Mouse (Mus musculus) embryonic facial prominence, embryonic 10.5 days (tissue): ENCODE results near the gene Styk1. TPM values are rescaled to one million over a fixed set of nuclear protein-coding genes. Genes with fewer than 3 reads are reported as not detected.

ENCODE experiments used
- DNase-seq: peaks from one replicate; pipeline ENCODE4 v3.0.0-alpha.2; 2017; ENCODE audit warnings: low spot score
- H3K27ac ChIP-seq: fragments of 300-500 bp; sonication (generic); replicated peaks from 2 replicates; pipeline ENCODE4 v1.5.1; 2016; ENCODE audit warnings: mild to moderate bottlenecking
- H3K27me3 ChIP-seq: fragments of 300-500 bp; sonication (generic); replicated peaks from 2 replicates; pipeline ENCODE4 v1.6.1; 2016; ENCODE audit warnings: low read depth, mild to moderate bottlenecking; ENCODE audit not compliant: poor library complexity, severe bottlenecking
- H3K36me3 ChIP-seq: fragments of 300-500 bp; sonication (generic); replicated peaks from 2 replicates; pipeline ENCODE4 v1.6.1; 2016; ENCODE audit warnings: mild to moderate bottlenecking, moderate library complexity
- H3K4me1 ChIP-seq: fragments of 300-500 bp; sonication (generic); 2 replicates; pipeline ENCODE4 v1.6.1; 2016
- H3K4me3 ChIP-seq: fragments of 300-500 bp; sonication (generic); 2 replicates; pipeline ENCODE4 v1.5.1; 2016; ENCODE audit warnings: mild to moderate bottlenecking, moderate library complexity
- H3K9me3 ChIP-seq: fragments of 300-500 bp; sonication (generic); 2 replicates; pipeline ENCODE4 v1.6.1; 2016; ENCODE audit warnings: mild to moderate bottlenecking
- WGBS: fragments of 180-500 bp; shearing (Covaris S2); methylation state at CpG from one replicate; pipeline ENCODE4 v1.1.7; 2016; 5-methylcytosine and 5-hydroxymethylcytosine counted together
- polyA plus RNA-seq: library from polyadenylated mRNA; unstranded; fragments of >200 nt; fragmentation: Nextera tagmentation; extraction: Ambion mirVana; gene quantifications from 2 replicates; pipeline ENCODE4 v1.2.1, GENCODE M21; 2016

Gene Styk1
- polyA plus RNA-seq, 1 experiment from 2014 or later, result 0.56 TPM

DNA sequence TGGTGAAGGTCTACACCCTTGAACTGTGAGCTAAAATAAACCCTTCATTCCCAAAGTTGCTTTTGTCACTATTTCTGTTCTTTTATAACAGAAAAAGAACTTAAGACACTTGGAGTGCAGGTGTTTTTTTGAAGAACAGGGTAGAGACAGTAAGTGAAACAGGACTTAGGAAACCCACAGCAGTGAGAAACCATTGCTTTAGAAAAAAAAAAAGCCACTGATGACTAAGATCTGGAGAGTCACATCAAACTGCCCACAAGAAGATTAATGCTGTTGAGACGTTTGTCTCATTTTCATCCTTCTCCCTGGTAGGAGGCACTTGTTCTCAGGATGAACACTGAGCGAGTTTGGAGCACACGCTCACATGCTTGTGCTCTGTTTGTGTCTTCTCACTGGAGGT is 91.4 kb downstream of the Styk1 start:
- Histone ChIP-seq H3K27ac (no peak overlapping the region), H3K36me3 (no peaks in the 10 kb centered on the region), H3K9me3 (peaks cover 4% of the 10 kb centered on the region; the same call in 1 of the 2 replicates), H3K4me1 (no peaks in the 10 kb centered on the region), H3K27me3 (no peaks in the 10 kb centered on the region), H3K4me3 (no peak overlapping the region)
- DNase-seq, result no peak
- 82% methylated on average over 3 of the region's 3 CpGs for WGBS

Other genes with a start within 250 kb of the Styk1 start
- not detected in 2 replicates for gene Klra2, start 106.2 kb downstream of the Styk1 start, polyA plus RNA-seq
- 54.8 and 57.9 TPM in 2 replicates for gene Magohb, start 60.4 kb downstream of the Styk1 start, polyA plus RNA-seq
- gene Ybx3, start 34.9 kb upstream of the Styk1 start, polyA plus RNA-seq, result 44.2 and 44.7 TPM in 2 replicates
- gene 5430401F13Rik, start 132.8 kb upstream of the Styk1 start, polyA plus RNA-seq, result not detected in 2 replicates
- not detected in 2 replicates for gene Gm6619, start 132.8 kb upstream of the Styk1 start, polyA plus RNA-seq